Mouse (Mus musculus) cerebellum, postnatal 36 days (tissue): Measurements from ENCODE around the gene Gm21310.
"Not testable (repeated sequence)": the region's sequence is repeated elsewhere in the genome, so short reads cannot be mapped to it uniquely, and the experiment has no call there.

Experiments
- DNase-seq, 2 experiments: peaks; one replicate each; pipeline ENCODE4 v3.0.0; 2021 to 2022; ENCODE audit warnings: mixed read lengths in 2 of 2

Gm21310 gene

DNA sequence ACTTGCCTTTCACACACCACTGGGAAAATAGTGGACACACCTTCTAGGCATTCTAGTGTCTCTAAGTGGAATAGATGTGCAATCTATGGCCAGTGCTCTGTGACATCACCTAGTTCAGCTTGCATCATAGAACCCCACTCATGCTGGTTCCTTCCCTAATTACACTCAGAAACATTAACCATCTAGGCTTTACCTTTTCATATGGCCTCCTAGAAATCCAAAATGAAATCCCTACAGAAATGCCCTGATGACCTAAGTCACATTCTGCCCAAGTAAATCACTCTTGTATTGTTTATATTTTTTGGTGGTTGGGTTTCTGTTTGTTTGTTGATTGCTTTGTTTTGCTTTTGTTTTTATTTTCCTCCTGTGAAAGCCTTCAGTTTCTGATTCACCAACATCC is at the start of gene Gm21310:
Gene Gm21310 (minus strand): TSS at position 101 of the 400 bp plus-strand sequence.
- DNase-seq: not testable (repeated sequence)
